In the genomic region with DNA sequence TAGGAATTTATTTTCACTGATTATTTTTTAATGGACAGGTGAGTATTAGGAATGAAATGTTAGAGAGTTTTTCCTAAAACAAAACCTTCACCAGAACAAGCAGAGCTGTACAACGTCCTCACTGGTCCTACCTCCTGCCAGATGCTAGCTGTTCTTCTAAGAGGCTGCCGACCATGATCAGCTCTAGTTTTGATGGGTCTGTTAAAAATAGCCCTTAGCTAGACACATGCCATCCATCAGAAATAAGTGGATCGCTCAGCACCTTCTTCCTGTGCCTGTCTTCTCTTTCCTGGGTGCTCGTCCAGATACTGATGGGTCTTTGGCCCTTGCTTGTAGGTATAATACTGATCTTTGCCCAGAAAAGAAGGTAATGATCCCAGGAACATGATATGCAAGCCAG, we compare ENCODE assay signal across 20 mouse cellular contexts.
DNase-seq lines count a peak whose midpoint lies in the region; ATAC-seq and TF ChIP-seq lines count a peak whose summit lies in the region.
"Had no signal": no experiment of that assay in that cellular context is flagged by ENCODE, and none has a peak within 500 bp of the region (broad histone marks: within the 10 kb centered on the region; RNA-seq: fewer than 3 reads in every experiment).

No protein-coding gene starts in this region.

- no peak overlapping the region for H3K9ac ChIP-seq in heart, embryonic 12.5 days
- H3K9ac ChIP-seq in heart, adult 2 months (ENCODE audit: low read depth, low read length), result no peak overlapping the region
- no peak overlapping the region for H3K9ac ChIP-seq in heart, embryonic 15.5 days
- H3K9ac ChIP-seq: embryonic facial prominence, embryonic 12.5 days; forebrain, embryonic 12.5 days; hindbrain, embryonic 13.5 days had no signal

- H3K79me2 ChIP-seq in heart, adult 2 months (replicated peaks; ENCODE audit: control insufficient read depth, insufficient read depth, low read length), result no peaks in the 10 kb centered on the region

- H3K4me1 ChIP-seq in heart, embryonic 12.5 days (replicated peaks), result 0 out of 2 replicates have a peak, but pooled peaks cover 8% of the 10 kb centered on the region
- H3K4me1 ChIP-seq in heart, adult 2 months (ENCODE audit: control insufficient read depth, insufficient read depth, low read length), result no peaks in the 10 kb centered on the region; the same call in 1 of the 2 replicates
- H3K4me1 ChIP-seq in heart, embryonic 15.5 days (replicated peaks), result peaks cover 9% of the 10 kb centered on the region
- H3K4me1 ChIP-seq: embryonic facial prominence, embryonic 12.5 days; forebrain, embryonic 12.5 days; hindbrain, embryonic 13.5 days had no signal

- DNase-seq in heart, adult 2 months, result no peak
- DNase-seq in left cerebral cortex, adult 2 months (ENCODE audit: extremely low spot score in 1 of 2, low spot score in 2 of 2), result no peak
- no peak for DNase-seq in left cerebral cortex, postnatal 4 days
- peak; percentile 10 to 15 for DNase-seq in heart, postnatal 10 days
- DNase-seq in urinary bladder, adult 18-20 months (ENCODE audit: low spot score in 2 of 2), result no peak
- DNase-seq in cerebellum, adult 9-11 months, result no peak
- DNase-seq: adrenal gland, adult 2 months; adrenal gland, postnatal 25 days; cerebellum, adult 2 months; cerebellum, postnatal 14 days; gastrocnemius, adult 2 months; gastrocnemius, postnatal 25 days; kidney, adult 11 months had no signal

- H3K4me3 ChIP-seq in heart, embryonic 12.5 days, result no peak overlapping the region
- H3K4me3 ChIP-seq in heart, adult 2 months, result no peak overlapping the region
- no peak overlapping the region for H3K4me3 ChIP-seq in left cerebral cortex, adult 2 months
- no peak overlapping the region for H3K4me3 ChIP-seq in heart, embryonic 15.5 days
- H3K4me3 ChIP-seq: embryonic facial prominence, embryonic 12.5 days; forebrain, embryonic 12.5 days; gastrocnemius, adult 2 months; hindbrain, embryonic 13.5 days had no signal

- no peaks in the 10 kb centered on the region for H3K36me3 ChIP-seq in heart, embryonic 12.5 days
- no peaks in the 10 kb centered on the region for H3K36me3 ChIP-seq in heart, adult 2 months (ENCODE audit: control insufficient read depth, insufficient read depth, low read length)
- no peaks in the 10 kb centered on the region for H3K36me3 ChIP-seq in heart, embryonic 15.5 days
- H3K36me3 ChIP-seq: embryonic facial prominence, embryonic 12.5 days; forebrain, embryonic 12.5 days; hindbrain, embryonic 13.5 days had no signal

- no peak for TF ChIP-seq POLR2A in heart, adult 2 months (IDR thresholded peaks at IDR 0.05; ENCODE audit: insufficient read depth, low read depth, low read length)

- ATAC-seq in heart, embryonic 12.5 days (ENCODE audit: insufficient number of reproducible peaks, low FRiP score), result no peak
- peak; percentile 67; the same call in 1 of the 2 replicates for ATAC-seq in heart, embryonic 15.5 days (replicated peaks; ENCODE audit: insufficient number of reproducible peaks, insufficient read depth, low FRiP score, low read depth)
- ATAC-seq: forebrain, embryonic 16.5 days; hindbrain, postnatal 0 days had no signal

- WGBS in heart, embryonic 12.5 days, result 35% methylated on average over 4 of the region's 4 CpGs
- WGBS in heart, adult 2 months, result 27% methylated on average over 4 of the region's 4 CpGs
- WGBS in heart, embryonic 15.5 days, result 26% methylated on average over 4 of the region's 4 CpGs

- H3K4me2 ChIP-seq in heart, embryonic 12.5 days, result peak overlapping the region; percentile 38
- peak overlapping the region; percentile 13; the same call in 1 of the 2 replicates for H3K4me2 ChIP-seq in heart, embryonic 15.5 days
- H3K4me2 ChIP-seq: embryonic facial prominence, embryonic 12.5 days; forebrain, embryonic 12.5 days; hindbrain, embryonic 13.5 days had no signal

- intact Hi-C loops in heart, adult 2 months (cut with DNase I), result no loop called here
- intact Hi-C loops in left cerebral cortex, adult 2 months (cut with DNase I), result loop anchor here (5.0 kb wide), 2 partner anchors 179 to 329 kb away; no protein-coding TSS in a partner anchor
- intact Hi-C loops in left cerebral cortex, postnatal 4 days (cut with DNase I), result no loop called here
- intact Hi-C loops in heart, postnatal 10 days (cut with DNase I), result no loop called here

- no peak for TF ChIP-seq CTCF in heart, adult 2 months (IDR thresholded peaks at IDR 0.05)
- no peak for TF ChIP-seq CTCF in left cerebral cortex, adult 2 months (IDR thresholded peaks at IDR 0.05)

- no peaks in the 10 kb centered on the region for H3K27me3 ChIP-seq in heart, embryonic 12.5 days (replicated peaks)
- H3K27me3 ChIP-seq in heart, adult 2 months (ENCODE audit: control insufficient read depth, insufficient read depth, low read length), result no peaks in the 10 kb centered on the region
- no peaks in the 10 kb centered on the region for H3K27me3 ChIP-seq in heart, embryonic 15.5 days
- H3K27me3 ChIP-seq: embryonic facial prominence, embryonic 12.5 days; forebrain, embryonic 12.5 days; hindbrain, embryonic 13.5 days had no signal

- no peaks in the 10 kb centered on the region for H3K9me3 ChIP-seq in heart, embryonic 12.5 days (replicated peaks)
- H3K9me3 ChIP-seq in heart, embryonic 15.5 days (replicated peaks), result no peaks in the 10 kb centered on the region
- H3K9me3 ChIP-seq: embryonic facial prominence, embryonic 12.5 days; forebrain, embryonic 12.5 days; hindbrain, embryonic 13.5 days had no signal

- no peak overlapping the region for H3K27ac ChIP-seq in heart, embryonic 12.5 days (ENCODE audit: poor library complexity, severe bottlenecking)
- H3K27ac ChIP-seq in heart, adult 2 months, result no peak overlapping the region
- peak overlapping the region; percentile 69 for H3K27ac ChIP-seq in left cerebral cortex, adult 2 months
- H3K27ac ChIP-seq in heart, embryonic 15.5 days, result no peak overlapping the region
- H3K27ac ChIP-seq: embryonic facial prominence, embryonic 12.5 days; forebrain, embryonic 12.5 days; gastrocnemius, adult 2 months; hindbrain, embryonic 13.5 days; hindbrain, postnatal 0 days had no signal

- TF ChIP-seq EP300 in heart, adult 2 months (IDR thresholded peaks at IDR 0.05; ENCODE audit: insufficient read depth, low read depth, low read length), result no peak

Comparison
In these comparisons a context has a peak if more than half of its experiments do, and no peak if none do; other contexts are left out.
1. DNase-seq: peak in heart, postnatal 10 days (2 of 2); none in heart, adult 2 months (0 of 2), left cerebral cortex, adult 2 months (0 of 2), left cerebral cortex, postnatal 4 days (single experiment), urinary bladder, adult 18-20 months (0 of 2) and cerebellum, adult 9-11 months (single experiment).